Mouse (Mus musculus) heart, embryonic 11.5 days (tissue): ENCODE results near the gene Plxdc2. TPM values are rescaled to one million over a fixed set of nuclear protein-coding genes. Genes with fewer than 3 reads are reported as not detected.

Experiments used
- ATAC-seq: fragments of 200-750 bp; cut with Nextera tagmentation; replicated peaks from 2 replicates; pipeline ENCODE4 v1.8.0; 2017; ENCODE audit warnings: moderate library complexity; ENCODE audit not compliant: insufficient number of reproducible peaks, low FRiP score, low TSS enrichment
- H3K27ac ChIP-seq: fragments of 300-500 bp; sonication (generic); 2 replicates; pipeline ENCODE4 v1.5.1; 2014; ENCODE audit warnings: mild to moderate bottlenecking, low read depth, low read length
- H3K27me3 ChIP-seq: fragments of 300-500 bp; sonication (generic); 2 replicates; pipeline ENCODE4 v1.6.1; 2014; ENCODE audit warnings: mild to moderate bottlenecking, low read length, mixed read lengths; ENCODE audit not compliant: control insufficient read depth, insufficient read depth
- H3K36me3 ChIP-seq: fragments of 300-500 bp; sonication (generic); 2 replicates; pipeline ENCODE4 v1.6.1; 2014; ENCODE audit warnings: mild to moderate bottlenecking, low read length, moderate library complexity, mixed read lengths; ENCODE audit not compliant: control insufficient read depth, insufficient read depth
- H3K4me1 ChIP-seq: fragments of 300-500 bp; sonication (generic); 2 replicates; pipeline ENCODE4 v1.6.1; 2014; ENCODE audit warnings: low read length; ENCODE audit not compliant: control insufficient read depth, insufficient read depth
- H3K4me2 ChIP-seq: fragments of 300-500 bp; sonication (generic); 2 replicates; pipeline ENCODE4 v1.6.1; 2014; ENCODE audit warnings: mild to moderate bottlenecking, moderate library complexity
- H3K4me3 ChIP-seq: fragments of 300-500 bp; sonication (generic); 2 replicates; pipeline ENCODE4 v1.5.1; 2014; ENCODE audit warnings: low read depth, low read length
- H3K9ac ChIP-seq: fragments of 300-500 bp; sonication (generic); 2 replicates; pipeline ENCODE4 v1.6.1; 2014; ENCODE audit warnings: mild to moderate bottlenecking, low read depth, low read length, moderate library complexity
- H3K9me3 ChIP-seq: fragments of 300-500 bp; sonication (generic); replicated peaks from 2 replicates; pipeline ENCODE4 v1.6.1; 2016; ENCODE audit warnings: low read length; ENCODE audit not compliant: control insufficient read depth
- WGBS: fragments of 180-500 bp; shearing (Covaris S2); extraction: QIAGEN DNeasy Blood & Tissue Kit; methylation state at CpG from one replicate; pipeline ENCODE4 v1.1.7; 2014; ENCODE audit not compliant: insufficient replicate concordance; 5-methylcytosine and 5-hydroxymethylcytosine counted together
- polyA plus RNA-seq: library from polyadenylated mRNA; unstranded; fragments of >200 nt; fragmentation: Nextera tagmentation; extraction: Ambion mirVana; gene quantifications from 2 replicates; pipeline ENCODE4 v1.2.1, GENCODE M21; 2014

Plxdc2 gene
- polyA plus RNA-seq, 1 experiment from 2014 or later, result 18.4 TPM

- no peak overlapping the region for H3K27ac ChIP-seq
- ATAC-seq, result no peak
- H3K4me1 ChIP-seq, result no peaks in the 10 kb centered on the region
- no peak overlapping the region for H3K4me3 ChIP-seq
- no peaks in the 10 kb centered on the region for H3K27me3 ChIP-seq
- no peak overlapping the region for H3K9ac ChIP-seq
- no peaks in the 10 kb centered on the region for H3K9me3 ChIP-seq
- H3K4me2 ChIP-seq, result no peak overlapping the region
- no peaks in the 10 kb centered on the region for H3K36me3 ChIP-seq
- WGBS, result 79% methylated on average over 3 of the region's 3 CpGs
Observed at GRCm38 (mm10) chr2:16507540-16508230, 151.6 kb downstream of the Plxdc2 start.

- Histone ChIP-seq H3K27me3 (no peaks in the 10 kb centered on the region), H3K9ac (no peak overlapping the region), H3K9me3 (no peaks in the 10 kb centered on the region), H3K36me3 (no peaks in the 10 kb centered on the region), H3K4me2 (no peak overlapping the region), H3K27ac (no peak overlapping the region), H3K4me3 (no peak overlapping the region), H3K4me1 (peaks cover 7% of the 10 kb centered on the region)
- no peak for ATAC-seq
- WGBS, result 71% methylated on average over 2 of the region's 2 CpGs
Observed at GRCm38 (mm10) chr2:16518148-16518547, 162.0 kb downstream of the Plxdc2 start.

- Histone ChIP-seq H3K4me2 (no peak overlapping the region), H3K9me3 (no peaks in the 10 kb centered on the region), H3K4me3 (no peak overlapping the region), H3K27ac (no peak overlapping the region), H3K27me3 (no peaks in the 10 kb centered on the region), H3K36me3 (no peaks in the 10 kb centered on the region), H3K9ac (no peak overlapping the region), H3K4me1 (no peaks in the 10 kb centered on the region)
- WGBS, result 77% methylated on average over 1 of the region's 1 CpGs
- ATAC-seq, result no peak
Observed at GRCm38 (mm10) chr2:16523427-16523826, 167.3 kb downstream of the Plxdc2 start.

GRCm38 (mm10) chr2:16532244-16532643, 176.1 kb downstream of the Plxdc2 start:
- H3K4me2 ChIP-seq, result no peak overlapping the region
- no peaks in the 10 kb centered on the region for H3K4me1 ChIP-seq
- H3K36me3 ChIP-seq, result no peaks in the 10 kb centered on the region
- H3K27ac ChIP-seq, result no peak overlapping the region
- H3K27me3 ChIP-seq, result no peaks in the 10 kb centered on the region
- no peak for ATAC-seq
- no peaks in the 10 kb centered on the region for H3K9me3 ChIP-seq
- H3K4me3 ChIP-seq, result no peak overlapping the region
- no peak overlapping the region for H3K9ac ChIP-seq
- 55% methylated on average over 1 of the region's 1 CpGs for WGBS

- Histone ChIP-seq H3K4me1 (no peaks in the 10 kb centered on the region), H3K9me3 (no peaks in the 10 kb centered on the region), H3K9ac (no peak overlapping the region), H3K27me3 (no peaks in the 10 kb centered on the region), H3K36me3 (no peaks in the 10 kb centered on the region), H3K4me2 (no peak overlapping the region), H3K27ac (no peak overlapping the region), H3K4me3 (no peak overlapping the region)
- 57% methylated on average over 2 of the region's 2 CpGs for WGBS
- ATAC-seq, result no peak
Observed at GRCm38 (mm10) chr2:16534566-16534965, 178.5 kb downstream of the Plxdc2 start.

- WGBS, result 37% methylated on average over 3 of the region's 3 CpGs
- Histone ChIP-seq H3K4me3 (no peak overlapping the region), H3K4me1 (no peaks in the 10 kb centered on the region), H3K27ac (no peak overlapping the region), H3K4me2 (no peak overlapping the region), H3K9me3 (no peaks in the 10 kb centered on the region), H3K27me3 (no peaks in the 10 kb centered on the region), H3K36me3 (no peaks in the 10 kb centered on the region), H3K9ac (no peak overlapping the region)
- no peak for ATAC-seq
Observed at GRCm38 (mm10) chr2:16541226-16541625, 185.1 kb downstream of the Plxdc2 start.

- Histone ChIP-seq H3K4me3 (no peak overlapping the region), H3K9ac (no peak overlapping the region), H3K36me3 (no peaks in the 10 kb centered on the region), H3K27me3 (no peaks in the 10 kb centered on the region), H3K9me3 (no peaks in the 10 kb centered on the region), H3K27ac (no peak overlapping the region), H3K4me1 (no peaks in the 10 kb centered on the region), H3K4me2 (no peak overlapping the region)
- ATAC-seq, result no peak
- 66% methylated on average over 3 of the region's 3 CpGs for WGBS
Observed at GRCm38 (mm10) chr2:16545207-16545606, 189.1 kb downstream of the Plxdc2 start.

- H3K9me3 ChIP-seq, result no peaks in the 10 kb centered on the region
- no peak overlapping the region for H3K4me2 ChIP-seq
- no peaks in the 10 kb centered on the region for H3K4me1 ChIP-seq
- H3K4me3 ChIP-seq, result no peak overlapping the region
- H3K36me3 ChIP-seq, result no peaks in the 10 kb centered on the region
- H3K27ac ChIP-seq, result no peak overlapping the region
- no peaks in the 10 kb centered on the region for H3K27me3 ChIP-seq
- WGBS, result 58% methylated on average over 4 of the region's 4 CpGs
- H3K9ac ChIP-seq, result no peak overlapping the region
- no peak for ATAC-seq
Observed at GRCm38 (mm10) chr2:16559287-16559686, 203.2 kb downstream of the Plxdc2 start.

GRCm38 (mm10) chr2:16568263-16568662, 212.2 kb downstream of the Plxdc2 start:
- H3K4me3 ChIP-seq, result no peak overlapping the region
- no peak for ATAC-seq
- H3K9me3 ChIP-seq, result no peaks in the 10 kb centered on the region
- no peaks in the 10 kb centered on the region for H3K4me1 ChIP-seq
- H3K9ac ChIP-seq, result no peak overlapping the region
- H3K27me3 ChIP-seq, result no peaks in the 10 kb centered on the region
- WGBS, result 77% methylated on average over 2 of the region's 2 CpGs
- no peak overlapping the region for H3K4me2 ChIP-seq
- H3K36me3 ChIP-seq, result no peaks in the 10 kb centered on the region
- no peak overlapping the region for H3K27ac ChIP-seq
